Mouse (Mus musculus) midbrain, embryonic 15.5 days (tissue): ENCODE measurements around the gene Zfp467. TPM values are rescaled to one million over a fixed set of nuclear protein-coding genes. Genes with fewer than 3 reads are reported as not detected.

ENCODE experiments used
- ATAC-seq: fragments of 200-750 bp; cut with Nextera tagmentation; replicated peaks from 2 replicates; pipeline ENCODE4 v1.8.0; 2017; ENCODE audit warnings: moderate TSS enrichment
- H3K27ac ChIP-seq: fragments of 300-500 bp; sonication (generic); 2 replicates; pipeline ENCODE4 v1.5.1; 2015; ENCODE audit warnings: mild to moderate bottlenecking, inconsistent platforms
- H3K27me3 ChIP-seq: fragments of 300-500 bp; sonication (generic); replicated peaks from 2 replicates; pipeline ENCODE4 v1.6.1; 2015; ENCODE audit warnings: inconsistent platforms
- H3K36me3 ChIP-seq: fragments of 300-500 bp; sonication (generic); replicated peaks from 2 replicates; pipeline ENCODE4 v1.6.1; 2015; ENCODE audit warnings: inconsistent platforms
- H3K4me1 ChIP-seq: fragments of 300-500 bp; sonication (generic); 2 replicates; pipeline ENCODE4 v1.6.1; 2015; ENCODE audit warnings: inconsistent platforms
- H3K4me2 ChIP-seq: fragments of 300-500 bp; sonication (generic); 2 replicates; pipeline ENCODE4 v1.6.1; 2015; ENCODE audit warnings: inconsistent platforms, mild to moderate bottlenecking, moderate library complexity
- H3K4me3 ChIP-seq: fragments of 300-500 bp; sonication (generic); 2 replicates; pipeline ENCODE4 v1.5.1; 2015; ENCODE audit warnings: mild to moderate bottlenecking, inconsistent platforms
- H3K9ac ChIP-seq: fragments of 300-500 bp; sonication (generic); 2 replicates; pipeline ENCODE4 v1.6.1; 2015; ENCODE audit warnings: mild to moderate bottlenecking, inconsistent platforms
- H3K9me3 ChIP-seq: fragments of 300-500 bp; sonication (generic); 2 replicates; pipeline ENCODE4 v1.6.1; 2016; ENCODE audit warnings: inconsistent platforms
- WGBS: fragments of 180-500 bp; shearing (Covaris S2); methylation state at CpG from one replicate; pipeline ENCODE4 v1.1.7; 2015; ENCODE audit warnings: mixed read lengths; 5-methylcytosine and 5-hydroxymethylcytosine counted together
- polyA plus RNA-seq: library from polyadenylated mRNA; unstranded; fragments of >200 nt; fragmentation: Nextera tagmentation; extraction: Ambion mirVana; gene quantifications from 2 replicates; pipeline ENCODE4 v1.2.1, GENCODE M21; 2015

Zfp467 gene
- polyA plus RNA-seq = 28.9 and 33.8 TPM in 2 replicates

GRCm38 (mm10) chr6:48445181-48446101, at the start of gene Zfp467:
Gene Zfp467, minus strand, starts transcription at chr6:48445825.
- peak within 1 kb of the TSS; percentile 91 for H3K9ac ChIP-seq
- H3K27ac ChIP-seq = peak within 1 kb of the TSS; percentile 88
- H3K9me3 ChIP-seq = no peaks in the 10 kb centered on the region
- ATAC-seq = peak; percentile 46
- WGBS = under 1% methylated on average over 65 of the region's 65 CpGs
- peaks cover 18% of the 10 kb centered on the region for H3K4me1 ChIP-seq
- H3K36me3 ChIP-seq = no peaks in the 10 kb centered on the region
- H3K4me3 ChIP-seq = peak within 1 kb of the TSS; percentile 89
- no peaks in the 10 kb centered on the region for H3K27me3 ChIP-seq
- peak within 1 kb of the TSS; percentile 89 for H3K4me2 ChIP-seq

GRCm38 (mm10) chr6:48493136-48493730, 47.6 kb upstream of the Zfp467 start:
- no peak for ATAC-seq
- no peak overlapping the region for H3K4me3 ChIP-seq
- no peaks in the 10 kb centered on the region for H3K27me3 ChIP-seq
- no peak overlapping the region for H3K27ac ChIP-seq
- no peaks in the 10 kb centered on the region for H3K36me3 ChIP-seq
- WGBS = 10% methylated on average over 8 of the region's 8 CpGs
- no peak overlapping the region for H3K4me2 ChIP-seq
- no peaks in the 10 kb centered on the region for H3K9me3 ChIP-seq
- no peak overlapping the region for H3K9ac ChIP-seq
- no peaks in the 10 kb centered on the region; the same call in 1 of the 2 replicates for H3K4me1 ChIP-seq

GRCm38 (mm10) chr6:48491361-48491760, 45.7 kb upstream of the Zfp467 start:
- H3K4me3 ChIP-seq = no peak overlapping the region
- ATAC-seq = no peak
- no peaks in the 10 kb centered on the region for H3K9me3 ChIP-seq
- H3K27me3 ChIP-seq = no peaks in the 10 kb centered on the region
- no peak overlapping the region for H3K27ac ChIP-seq
- H3K4me1 ChIP-seq = no peaks in the 10 kb centered on the region; the same call in 1 of the 2 replicates
- no peak overlapping the region for H3K9ac ChIP-seq
- no peaks in the 10 kb centered on the region for H3K36me3 ChIP-seq
- WGBS = 74% methylated on average over 9 of the region's 9 CpGs
- H3K4me2 ChIP-seq = no peak overlapping the region

DNA sequence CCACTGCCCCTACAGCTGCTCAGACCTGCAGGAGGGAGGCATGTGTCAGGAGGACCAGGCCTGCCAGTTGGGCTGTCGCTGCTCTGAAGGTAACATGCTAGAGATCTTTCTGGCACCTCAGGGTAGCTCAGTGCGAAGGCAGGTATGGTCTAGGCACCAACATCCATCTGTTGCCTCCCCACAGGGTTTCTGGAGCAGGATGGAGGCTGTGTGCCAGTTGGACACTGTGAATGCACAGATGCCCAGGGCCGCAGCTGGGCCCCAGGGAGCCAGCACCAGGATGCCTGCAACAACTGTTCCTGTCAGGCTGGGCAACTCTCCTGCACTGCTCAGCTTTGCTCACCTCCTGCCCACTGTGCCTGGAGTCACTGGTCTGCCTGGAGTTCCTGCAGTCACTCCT, 44.1 kb upstream of the Zfp467 start:
- H3K4me1 ChIP-seq = no peaks in the 10 kb centered on the region; the same call in 1 of the 2 replicates
- ATAC-seq = no peak
- H3K36me3 ChIP-seq = no peaks in the 10 kb centered on the region
- no peak overlapping the region for H3K9ac ChIP-seq
- no peak overlapping the region for H3K4me2 ChIP-seq
- H3K27ac ChIP-seq = no peak overlapping the region
- no peaks in the 10 kb centered on the region for H3K9me3 ChIP-seq
- 80% methylated on average over 3 of the region's 3 CpGs for WGBS
- H3K4me3 ChIP-seq = no peak overlapping the region
- H3K27me3 ChIP-seq = no peaks in the 10 kb centered on the region

DNA sequence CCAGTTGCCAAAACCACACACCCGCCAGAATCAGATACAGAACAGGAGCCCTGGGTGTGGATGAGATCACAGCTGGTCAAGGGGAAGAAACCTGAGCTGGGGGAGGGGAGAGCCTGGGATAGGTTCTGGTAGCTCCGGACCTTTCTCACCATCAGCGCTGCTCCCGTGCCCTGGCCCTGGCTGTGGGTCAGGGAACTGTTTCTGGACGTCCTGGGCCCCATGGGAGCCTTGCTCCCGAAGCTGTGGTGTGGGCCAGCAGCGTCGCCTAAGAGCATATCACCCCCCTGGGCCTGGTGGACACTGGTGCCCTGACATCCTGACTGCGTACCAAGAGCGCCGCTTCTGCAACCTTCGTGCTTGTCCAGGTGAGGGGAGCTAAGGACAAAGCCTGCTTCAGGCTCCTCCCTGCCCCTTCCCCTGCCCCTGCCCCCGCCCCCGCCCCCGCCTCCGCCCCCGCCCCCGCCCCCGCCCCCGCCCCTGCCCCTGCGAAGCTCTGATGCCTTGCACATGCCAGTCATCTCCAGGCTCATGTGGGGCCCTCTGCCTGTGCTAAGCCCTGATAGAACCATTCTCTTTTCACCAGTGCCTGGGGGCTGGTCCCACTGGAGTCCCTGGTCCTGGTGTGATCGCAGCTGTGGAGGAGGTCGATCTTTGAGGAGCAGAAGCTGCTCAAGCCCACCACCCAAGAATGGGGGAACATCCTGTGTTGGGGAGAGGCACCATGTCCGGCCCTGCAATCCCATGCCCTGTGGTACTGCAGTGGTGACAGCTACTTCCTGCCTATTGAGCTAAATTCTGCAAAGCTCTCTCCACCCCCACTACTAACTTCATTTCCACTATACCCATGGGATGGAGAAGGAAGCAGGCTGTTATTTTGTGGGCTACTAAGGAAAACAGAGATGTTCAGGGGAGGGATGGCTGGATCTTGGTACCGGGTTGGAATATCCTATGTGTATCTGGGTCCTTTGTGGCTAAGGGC, 42.4 kb upstream of the Zfp467 start:
- ATAC-seq = peak; percentile 44; the same call in 1 of the 2 replicates
- Histone ChIP-seq H3K4me2 (peak overlapping the region; percentile 36), H3K27ac (no peak overlapping the region), H3K4me3 (no peak overlapping the region), H3K36me3 (no peaks in the 10 kb centered on the region), H3K27me3 (no peaks in the 10 kb centered on the region), H3K4me1 (no peaks in the 10 kb centered on the region; the same call in 1 of the 2 replicates), H3K9ac (no peak overlapping the region), H3K9me3 (no peaks in the 10 kb centered on the region)
- WGBS = 19% methylated on average over 17 of the region's 25 CpGs

GRCm38 (mm10) chr6:48482501-48482900, 36.9 kb upstream of the Zfp467 start:
- 64% methylated on average over 5 of the region's 5 CpGs for WGBS
- Histone ChIP-seq H3K27me3 (no peaks in the 10 kb centered on the region), H3K9me3 (no peaks in the 10 kb centered on the region), H3K4me3 (no peak overlapping the region), H3K9ac (no peak overlapping the region), H3K36me3 (no peaks in the 10 kb centered on the region), H3K4me1 (no peaks in the 10 kb centered on the region), H3K4me2 (no peak overlapping the region), H3K27ac (no peak overlapping the region)
- no peak for ATAC-seq

GRCm38 (mm10) chr6:48478446-48478845, 32.8 kb upstream of the Zfp467 start:
- no peak overlapping the region for H3K4me2 ChIP-seq
- H3K4me3 ChIP-seq = no peak overlapping the region
- no peak overlapping the region for H3K9ac ChIP-seq
- no peaks in the 10 kb centered on the region for H3K36me3 ChIP-seq
- ATAC-seq = no peak
- H3K27me3 ChIP-seq = no peaks in the 10 kb centered on the region
- H3K4me1 ChIP-seq = no peaks in the 10 kb centered on the region
- no peak overlapping the region for H3K27ac ChIP-seq
- WGBS = 84% methylated on average over 4 of the region's 4 CpGs
- no peaks in the 10 kb centered on the region for H3K9me3 ChIP-seq

DNA sequence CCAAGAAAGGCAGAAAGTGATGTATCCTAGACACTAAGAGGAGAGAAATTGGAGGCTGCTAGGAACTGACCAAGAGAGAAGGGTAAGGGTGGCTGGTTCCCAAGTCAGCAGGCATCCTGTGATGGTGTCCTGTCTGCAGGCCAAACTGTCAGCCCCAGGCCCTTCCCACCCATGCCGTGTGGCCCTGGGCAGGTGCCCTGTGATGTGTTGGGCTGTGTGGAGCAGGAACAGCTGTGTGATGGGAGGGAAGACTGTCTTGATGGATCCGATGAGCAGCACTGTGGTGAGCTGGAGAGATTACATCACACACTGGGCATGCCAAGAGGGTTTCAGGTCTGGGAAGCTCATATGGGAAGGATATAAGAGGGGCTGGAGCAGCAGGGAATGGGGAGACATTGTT, 25.1 kb upstream of the Zfp467 start:
- no peak overlapping the region for H3K4me2 ChIP-seq
- no peaks in the 10 kb centered on the region for H3K27me3 ChIP-seq
- H3K9me3 ChIP-seq = no peaks in the 10 kb centered on the region
- no peak overlapping the region for H3K4me3 ChIP-seq
- no peaks in the 10 kb centered on the region for H3K36me3 ChIP-seq
- 91% methylated on average over 2 of the region's 2 CpGs for WGBS
- H3K9ac ChIP-seq = no peak overlapping the region
- no peak for ATAC-seq
- no peak overlapping the region for H3K27ac ChIP-seq
- no peaks in the 10 kb centered on the region for H3K4me1 ChIP-seq

DNA sequence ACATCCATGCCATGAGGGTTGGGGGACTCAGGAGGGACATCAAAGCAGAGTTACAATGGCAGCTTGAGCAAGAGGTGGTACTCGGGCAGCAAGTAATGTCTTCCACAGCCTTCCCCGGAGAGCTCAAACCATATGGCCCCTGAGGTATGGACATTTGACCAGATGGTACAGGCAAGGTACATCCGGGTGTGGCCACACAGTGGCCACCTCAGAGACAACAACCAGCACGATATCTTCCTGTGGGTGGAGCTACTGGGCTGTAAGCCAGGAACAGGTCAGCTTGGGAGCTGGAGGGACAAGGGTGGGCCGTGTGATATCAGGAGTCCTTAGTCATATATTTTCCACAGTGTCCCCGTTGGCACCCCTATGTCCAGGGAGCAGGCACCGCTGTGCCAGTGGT, 21.9 kb upstream of the Zfp467 start:
- Histone ChIP-seq H3K4me3 (no peak overlapping the region), H3K9ac (no peak overlapping the region), H3K27me3 (no peaks in the 10 kb centered on the region), H3K9me3 (no peaks in the 10 kb centered on the region), H3K4me1 (no peaks in the 10 kb centered on the region), H3K4me2 (no peak overlapping the region), H3K27ac (no peak overlapping the region), H3K36me3 (no peaks in the 10 kb centered on the region)
- no peak for ATAC-seq
- WGBS = 86% methylated on average over 7 of the region's 7 CpGs

DNA sequence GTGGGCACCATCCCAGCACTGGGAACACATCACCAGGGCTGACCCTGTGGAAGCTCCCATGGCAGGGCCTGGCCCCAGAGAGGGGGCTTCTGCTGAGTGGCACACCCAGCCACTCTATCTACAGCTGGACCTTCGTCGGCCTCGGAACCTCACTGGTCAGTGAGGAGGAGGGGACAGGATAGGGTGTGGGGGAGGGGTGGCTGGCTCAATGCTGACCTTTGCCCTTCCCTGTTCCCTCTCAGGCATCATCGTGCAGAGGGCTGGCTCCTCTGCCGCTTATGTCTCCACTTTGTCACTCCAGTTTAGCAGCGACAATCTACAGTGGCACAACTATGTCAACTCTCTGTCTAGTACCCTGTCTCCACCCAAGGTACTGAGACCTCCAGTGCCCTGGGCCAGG, 21.1 kb upstream of the Zfp467 start:
- no peak for ATAC-seq
- no peaks in the 10 kb centered on the region for H3K36me3 ChIP-seq
- H3K9ac ChIP-seq = no peak overlapping the region
- no peak overlapping the region for H3K4me2 ChIP-seq
- no peaks in the 10 kb centered on the region for H3K27me3 ChIP-seq
- WGBS = 26% methylated on average over 6 of the region's 6 CpGs
- no peak overlapping the region for H3K27ac ChIP-seq
- H3K4me1 ChIP-seq = no peaks in the 10 kb centered on the region
- H3K9me3 ChIP-seq = no peaks in the 10 kb centered on the region
- no peak overlapping the region for H3K4me3 ChIP-seq

GRCm38 (mm10) chr6:48464966-48465679, 19.5 kb upstream of the Zfp467 start:
- no peak for ATAC-seq
- 92% methylated on average over 13 of the region's 13 CpGs for WGBS
- Histone ChIP-seq H3K36me3 (no peaks in the 10 kb centered on the region), H3K4me3 (no peak overlapping the region), H3K4me2 (no peak overlapping the region), H3K4me1 (no peaks in the 10 kb centered on the region), H3K27me3 (no peaks in the 10 kb centered on the region), H3K27ac (no peak overlapping the region), H3K9me3 (no peaks in the 10 kb centered on the region), H3K9ac (no peak overlapping the region)
